Mouse (Mus musculus): ENCODE data around the gene Ube2i. TPM values are rescaled to one million over a fixed set of nuclear protein-coding genes. Genes with fewer than 3 reads are reported as not detected.

Gene Ube2i
- 105 TPM for polyA plus RNA-seq (2014; fragmentation: Illumina TruSeq; extraction: RNeasy Lipid Tissue Mini Kit (QIAGEN cat#74804); ENCODE audit: low read depth, low replicate concordance)

DNA sequence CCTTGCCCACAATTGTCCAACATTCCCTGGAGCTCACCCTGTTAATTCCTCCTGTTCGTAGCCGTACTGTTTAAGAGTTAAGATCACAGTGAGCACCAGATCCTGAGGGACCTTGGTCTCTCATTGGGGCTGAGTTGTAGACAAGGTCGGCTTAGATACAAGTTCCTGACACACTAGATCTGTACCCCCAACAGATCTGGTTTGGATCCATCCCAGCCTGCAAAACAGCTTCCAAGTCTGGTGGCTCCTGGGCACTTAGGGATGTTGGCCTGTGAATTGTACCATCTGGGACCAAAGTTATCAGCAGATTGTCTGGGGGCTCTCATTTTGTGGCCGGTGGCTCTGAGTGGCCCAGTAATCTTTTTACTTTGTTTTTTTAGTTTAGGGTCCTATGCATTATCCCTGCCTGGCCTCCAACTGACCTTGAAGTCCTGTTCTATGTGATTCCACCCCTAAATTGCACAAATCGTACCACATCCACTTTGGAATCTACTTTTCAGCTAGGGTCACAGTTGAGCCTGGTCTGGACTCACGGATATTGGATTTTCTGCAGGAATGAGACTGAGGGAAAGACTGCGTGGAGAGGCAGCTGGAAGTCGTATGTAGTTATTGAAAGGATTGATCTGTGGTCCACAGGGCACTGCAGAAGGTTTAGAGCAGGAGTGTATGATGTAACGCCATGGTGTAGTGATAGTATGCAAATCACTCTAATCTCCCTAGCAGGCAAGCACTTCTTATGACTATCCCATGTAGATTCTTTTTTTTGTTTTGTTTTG lies at the start of gene Ube2i:
Ube2i (minus strand) TSS at position 52 of the 776 bp plus-strand sequence.

DNA sequence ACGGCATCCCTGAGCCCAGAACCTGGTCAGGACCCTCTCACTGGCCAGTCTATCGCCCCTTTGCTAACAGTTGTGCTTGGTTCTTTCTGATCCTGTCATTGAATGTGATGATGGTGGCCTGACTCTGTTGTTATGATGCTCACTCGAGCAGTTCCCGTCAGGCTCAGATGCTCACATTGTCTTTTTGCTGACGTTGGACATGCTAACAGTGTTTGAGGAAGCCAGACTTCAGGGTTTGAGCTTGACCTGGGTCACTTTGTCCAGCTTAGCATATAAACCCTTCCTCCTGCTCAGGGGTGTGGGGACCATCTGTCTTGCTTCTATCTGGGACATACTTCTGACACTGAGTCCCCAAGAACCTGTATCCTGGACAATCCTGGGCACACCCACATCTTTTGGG lies 43.9 kb upstream of the Ube2i start, which contains the start of gene Prss29:
Prss29 (plus strand) TSS at position 301 of the 400 bp plus-strand sequence.

DNA sequence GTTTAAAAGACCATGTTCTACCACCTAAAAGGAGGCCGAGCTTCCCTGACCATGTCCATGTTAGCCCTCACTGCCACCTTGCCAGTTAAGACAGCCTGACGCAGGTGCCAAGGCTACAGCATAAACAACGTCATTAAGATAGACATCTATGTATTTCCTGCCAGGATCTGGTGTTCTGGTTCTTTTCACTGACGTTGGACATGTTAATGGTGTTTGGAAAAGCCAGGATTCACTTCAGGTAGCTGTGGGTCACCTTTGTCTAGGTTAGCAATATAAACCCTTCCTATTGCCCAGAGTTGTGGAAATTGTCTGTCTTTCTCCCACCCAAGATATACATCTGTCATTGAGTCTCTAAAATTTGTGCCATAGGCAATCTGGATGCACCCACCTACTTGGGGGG lies 33.9 kb upstream of the Ube2i start, which contains the start of gene Prss28:
Prss28 (plus strand) TSS at position 301 of the 400 bp plus-strand sequence.

DNA sequence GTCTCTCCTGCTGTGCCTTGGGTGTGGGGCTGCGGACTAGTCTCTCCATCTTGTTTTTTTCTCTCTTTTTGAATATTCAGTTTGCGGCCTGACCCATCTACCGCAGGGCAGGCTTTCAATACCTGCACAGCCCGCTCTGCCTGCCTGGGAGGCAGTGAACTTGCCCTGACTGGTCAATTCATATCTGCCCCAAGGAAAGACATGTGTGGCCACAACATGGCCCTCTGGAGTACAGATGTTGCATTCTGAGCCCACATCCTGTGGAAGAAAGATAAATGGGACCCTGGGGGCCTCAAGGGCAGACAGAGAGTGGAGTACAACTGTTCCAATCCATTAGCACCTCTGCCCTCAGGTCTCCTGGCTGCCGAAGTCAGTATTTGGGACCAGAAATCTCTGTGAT lies 23.7 kb upstream of the Ube2i start, which contains the start of gene Prss34:
Prss34 (plus strand) TSS at position 301 of the 400 bp plus-strand sequence.

GRCm38 (mm10) chr17:25256140-25256754 lies 18.2 kb downstream of the Ube2i start, which contains the start of gene Baiap3:
Gene Baiap3, minus strand, starts transcription at chr17:25256364.

DNA sequence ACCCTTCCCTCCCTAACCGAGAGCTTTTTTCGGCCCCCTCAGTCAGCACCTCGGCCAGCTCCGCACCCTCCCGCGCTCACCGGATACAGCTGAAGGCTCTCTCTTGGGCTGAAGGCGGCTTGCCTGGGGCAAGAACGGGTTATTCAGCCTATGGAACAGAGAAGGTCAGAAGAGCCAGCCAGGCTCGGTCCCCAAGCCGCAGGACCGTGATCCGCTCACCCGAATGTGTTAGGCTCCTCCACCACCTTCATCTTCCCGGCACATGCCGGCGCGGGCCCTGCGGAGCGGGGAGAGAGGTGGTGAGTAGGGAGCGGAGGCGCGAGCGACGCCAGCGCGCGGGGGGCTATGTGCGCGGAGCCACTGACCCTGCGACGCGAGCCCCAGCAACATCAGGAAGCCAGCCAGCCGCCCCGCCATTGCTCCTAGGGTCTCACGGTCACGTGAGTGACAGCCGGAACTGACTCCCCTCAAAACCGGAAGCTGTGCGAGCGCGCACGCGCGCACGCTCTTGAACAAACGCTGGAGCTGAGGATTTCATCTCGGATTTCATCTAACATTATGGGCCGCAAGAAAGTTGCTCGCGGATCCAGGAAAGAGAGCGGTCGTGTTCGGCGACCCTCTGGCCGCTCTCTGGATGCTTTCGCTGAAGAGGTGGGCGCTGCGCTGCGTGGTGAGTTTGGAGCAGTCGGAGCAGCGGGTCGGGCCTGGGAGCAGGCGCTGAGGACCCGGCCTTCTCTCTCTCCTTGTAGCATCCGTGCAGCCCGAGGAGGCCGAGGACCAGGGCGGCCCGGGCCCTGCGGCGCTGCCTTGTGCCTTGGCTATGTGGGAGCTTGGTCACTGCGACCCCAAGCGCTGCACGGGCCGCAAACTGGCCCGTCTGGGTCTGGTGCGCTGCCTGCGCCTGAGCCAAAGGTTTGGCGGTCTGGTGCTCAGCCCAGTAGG lies 34.5 kb downstream of the Ube2i start, which contains the start of the genes Gnptg and Tsr3:
Gnptg (minus strand) TSS at position 430 of the 942 bp plus-strand sequence.
Tsr3 (plus strand) TSS at position 476 of the 942 bp plus-strand sequence.

Other genes starting within 250 kb of the Ube2i start
- gene Tmem204, start 191.0 kb downstream of the Ube2i start, polyA plus RNA-seq (2014; fragmentation: Illumina TruSeq; extraction: RNeasy Lipid Tissue Mini Kit (QIAGEN cat#74804); ENCODE audit: low read depth, low replicate concordance), result 49.6 TPM
- gene Telo2, start 158.7 kb downstream of the Ube2i start, polyA plus RNA-seq (2014; fragmentation: Illumina TruSeq; extraction: RNeasy Lipid Tissue Mini Kit (QIAGEN cat#74804); ENCODE audit: low read depth, low replicate concordance), result 17.6 TPM
- gene Ptx4, start 153.9 kb downstream of the Ube2i start, polyA plus RNA-seq (2014; fragmentation: Illumina TruSeq; extraction: RNeasy Lipid Tissue Mini Kit (QIAGEN cat#74804); ENCODE audit: low read depth, low replicate concordance), result not detected
- 22.7 TPM for gene Clcn7, start 141.2 kb downstream of the Ube2i start, polyA plus RNA-seq (2014; fragmentation: Illumina TruSeq; extraction: RNeasy Lipid Tissue Mini Kit (QIAGEN cat#74804); ENCODE audit: low read depth, low replicate concordance)
- not detected for gene Ccdc154, start 112.2 kb downstream of the Ube2i start, polyA plus RNA-seq (2014; fragmentation: Illumina TruSeq; extraction: RNeasy Lipid Tissue Mini Kit (QIAGEN cat#74804); ENCODE audit: low read depth, low replicate concordance)
- gene Gm38655, start 99.2 kb downstream of the Ube2i start, polyA plus RNA-seq (2014; fragmentation: Illumina TruSeq; extraction: RNeasy Lipid Tissue Mini Kit (QIAGEN cat#74804); ENCODE audit: low read depth, low replicate concordance), result not detected
- 21.1 TPM for gene BC003965, start 90.1 kb downstream of the Ube2i start, polyA plus RNA-seq (2014; fragmentation: Illumina TruSeq; extraction: RNeasy Lipid Tissue Mini Kit (QIAGEN cat#74804); ENCODE audit: low read depth, low replicate concordance)
- 9.1 TPM for gene Unkl, start 86.2 kb downstream of the Ube2i start, polyA plus RNA-seq (2014; fragmentation: Illumina TruSeq; extraction: RNeasy Lipid Tissue Mini Kit (QIAGEN cat#74804); ENCODE audit: low read depth, low replicate concordance)
- gene Gnptg, start 34.5 kb downstream of the Ube2i start, polyA plus RNA-seq (2014; fragmentation: Illumina TruSeq; extraction: RNeasy Lipid Tissue Mini Kit (QIAGEN cat#74804); ENCODE audit: low read depth, low replicate concordance), result 18.7 TPM
- gene Tsr3, start 34.5 kb downstream of the Ube2i start, polyA plus RNA-seq (2014; fragmentation: Illumina TruSeq; extraction: RNeasy Lipid Tissue Mini Kit (QIAGEN cat#74804); ENCODE audit: low read depth, low replicate concordance), result 9.7 TPM
- 1.0 TPM for gene Baiap3, start 18.3 kb downstream of the Ube2i start, polyA plus RNA-seq (2014; fragmentation: Illumina TruSeq; extraction: RNeasy Lipid Tissue Mini Kit (QIAGEN cat#74804); ENCODE audit: low read depth, low replicate concordance)
- not detected for gene Prss34, start 23.8 kb upstream of the Ube2i start, polyA plus RNA-seq (2014; fragmentation: Illumina TruSeq; extraction: RNeasy Lipid Tissue Mini Kit (QIAGEN cat#74804); ENCODE audit: low read depth, low replicate concordance)
- not detected for gene Prss28, start 34.0 kb upstream of the Ube2i start, polyA plus RNA-seq (2014; fragmentation: Illumina TruSeq; extraction: RNeasy Lipid Tissue Mini Kit (QIAGEN cat#74804); ENCODE audit: low read depth, low replicate concordance)
- not detected for gene Prss29, start 44.0 kb upstream of the Ube2i start, polyA plus RNA-seq (2014; fragmentation: Illumina TruSeq; extraction: RNeasy Lipid Tissue Mini Kit (QIAGEN cat#74804); ENCODE audit: low read depth, low replicate concordance)
- gene Tpsab1, start 70.9 kb upstream of the Ube2i start, polyA plus RNA-seq (2014; fragmentation: Illumina TruSeq; extraction: RNeasy Lipid Tissue Mini Kit (QIAGEN cat#74804); ENCODE audit: low read depth, low replicate concordance), result 0.39 TPM
- 2.8 TPM for gene Tpsb2, start 91.7 kb upstream of the Ube2i start, polyA plus RNA-seq (2014; fragmentation: Illumina TruSeq; extraction: RNeasy Lipid Tissue Mini Kit (QIAGEN cat#74804); ENCODE audit: low read depth, low replicate concordance)
- gene Tpsg1, start 94.7 kb upstream of the Ube2i start, polyA plus RNA-seq (2014; fragmentation: Illumina TruSeq; extraction: RNeasy Lipid Tissue Mini Kit (QIAGEN cat#74804); ENCODE audit: low read depth, low replicate concordance), result not detected
- gene Cacna1h, start 159.2 kb upstream of the Ube2i start, polyA plus RNA-seq (2014; fragmentation: Illumina TruSeq; extraction: RNeasy Lipid Tissue Mini Kit (QIAGEN cat#74804); ENCODE audit: low read depth, low replicate concordance), result 13.6 TPM
- 0.29 TPM for gene Tekt4, start 180.0 kb upstream of the Ube2i start, polyA plus RNA-seq (2014; fragmentation: Illumina TruSeq; extraction: RNeasy Lipid Tissue Mini Kit (QIAGEN cat#74804); ENCODE audit: low read depth, low replicate concordance)
- not detected for gene Sstr5, start 222.7 kb upstream of the Ube2i start, polyA plus RNA-seq (2014; fragmentation: Illumina TruSeq; extraction: RNeasy Lipid Tissue Mini Kit (QIAGEN cat#74804); ENCODE audit: low read depth, low replicate concordance)

Data from heart, adult 10 weeks (tissue).